Mouse (Mus musculus) spleen, embryonic (tissue): ENCODE measurements around the gene Fibp.

ENCODE experiments used
- CTCF ChIA-PET: fragments of 350-600 bp; sonication (Branson Sonifier 250); formaldehyde crosslinking; loops from one replicate; lab custom pipeline; 2022; lab: Charles Lee

Gene Fibp

DNA sequence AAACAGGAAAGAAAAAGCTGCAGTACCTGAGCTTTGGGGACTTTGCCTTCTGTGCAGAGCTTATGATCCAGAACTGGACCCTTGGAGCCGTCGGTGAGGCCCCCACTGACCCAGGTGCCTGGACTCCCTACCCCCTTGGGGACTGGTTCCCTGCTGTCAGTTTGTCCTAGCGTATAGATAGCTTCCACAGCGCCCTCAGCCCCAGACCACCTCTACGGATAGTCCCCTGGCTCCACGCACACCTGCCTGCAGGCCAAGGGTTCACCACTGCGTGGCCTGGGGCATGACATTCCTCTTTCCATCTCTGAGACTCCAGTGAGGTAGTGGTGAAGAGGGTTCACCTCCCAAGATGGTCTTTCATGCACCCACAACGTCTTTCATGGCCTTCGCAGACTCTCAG, 2.8 kb downstream of the Fibp start:
- CTCF ChIA-PET, result interaction anchor here (1.0 to 1.5 kb wide), 2 partner anchors 12 to 30 kb away, joined by 3 to 4 read pairs; no protein-coding TSS in a partner anchor

DNA sequence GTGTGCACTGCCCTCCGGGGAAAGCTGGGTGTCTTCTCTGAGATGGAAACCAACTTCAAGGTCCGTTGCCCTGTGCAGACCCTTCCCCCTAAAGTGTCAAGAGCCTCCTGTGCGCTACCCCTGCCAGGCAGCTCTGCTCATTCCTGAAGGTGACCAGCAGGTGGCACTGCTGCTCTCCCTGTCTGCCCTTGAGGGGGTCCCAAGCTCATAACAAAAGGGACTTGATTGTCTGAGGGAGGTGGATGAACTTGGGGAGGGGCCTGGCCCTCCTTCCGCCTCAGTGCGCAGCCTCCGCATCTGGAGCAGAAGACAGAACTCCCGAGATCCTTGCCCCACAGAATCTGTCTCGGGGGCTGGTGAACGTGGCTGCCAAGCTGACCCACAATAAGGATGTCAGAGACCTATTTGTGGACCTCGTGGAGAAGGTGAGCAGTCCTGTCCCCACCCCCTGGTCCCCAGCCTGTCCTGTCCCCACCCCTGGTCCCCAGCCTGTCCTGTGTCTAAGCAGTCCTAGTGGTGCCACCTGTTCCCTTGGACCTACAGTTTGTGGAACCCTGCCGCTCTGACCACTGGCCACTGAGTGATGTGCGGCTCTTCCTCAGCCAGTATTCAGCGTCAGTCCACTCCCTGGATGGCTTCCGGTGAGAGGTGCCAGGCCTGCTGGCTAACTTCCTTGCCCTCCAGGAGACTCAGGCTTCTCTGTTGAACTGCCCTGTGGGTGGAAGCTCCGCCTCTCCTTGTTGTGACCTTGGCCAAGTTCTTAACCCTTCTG, 3.6 kb downstream of the Fibp start:
- CTCF ChIA-PET, result interaction anchor here (1.0 to 1.5 kb wide), 4 partner anchors 11 to 170 kb away, joined by 3 to 5 read pairs (median 4); no protein-coding TSS in a partner anchor

DNA sequence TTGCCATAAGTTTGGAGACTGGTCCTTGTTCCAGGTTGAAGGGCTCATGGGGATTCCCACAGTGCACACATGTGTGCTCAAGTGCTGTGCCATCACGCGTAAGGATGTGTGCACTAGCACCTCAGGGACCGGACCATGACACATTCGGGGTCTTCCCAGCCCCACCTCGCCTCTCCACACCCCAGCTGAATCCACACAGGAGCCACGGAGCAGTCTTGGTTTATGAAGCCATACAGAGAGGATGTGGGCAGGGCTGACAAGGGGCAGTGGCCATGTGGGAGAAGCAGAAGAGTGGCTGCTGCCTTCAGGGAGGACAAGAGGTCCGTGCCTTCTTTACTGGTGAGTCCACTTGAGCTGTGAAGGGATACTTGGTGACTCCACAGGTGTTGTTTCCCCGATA, 4.6 kb downstream of the Fibp start:
- CTCF ChIA-PET, result interaction anchor here (1.0 kb wide), 2 partner anchors 22 to 171 kb away, joined by 4 to 5 read pairs; no protein-coding TSS in a partner anchor

- CTCF ChIA-PET, result no interaction called here
These were observed 6.6 kb downstream of the Fibp start for GRCm38 (mm10) chr19:5466916-5467500.

DNA sequence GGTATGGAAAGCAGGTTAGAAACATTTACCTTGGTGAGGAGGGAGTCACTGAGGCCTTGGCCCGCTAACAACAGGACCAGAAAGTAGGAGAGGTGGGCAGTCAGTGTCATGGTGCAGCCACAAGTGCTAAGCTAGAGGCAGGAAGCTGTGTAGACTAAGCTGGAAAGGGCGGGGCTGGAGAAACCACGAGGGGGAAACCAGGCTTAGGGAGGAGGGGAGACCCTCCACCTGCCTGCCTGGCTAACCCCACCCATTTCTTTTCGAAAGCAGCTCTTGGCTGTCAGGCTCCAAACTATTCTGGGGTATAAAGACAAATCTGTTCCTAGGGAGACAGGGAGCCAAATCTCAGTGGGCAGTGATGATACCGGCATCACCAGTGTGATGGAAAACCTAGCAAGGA, 8.0 kb downstream of the Fibp start, which contains the start of gene Ctsw:
TSS of gene Ctsw (minus strand) at position 134 of the 400 bp plus-strand sequence.
- CTCF ChIA-PET, result no interaction called here

DNA sequence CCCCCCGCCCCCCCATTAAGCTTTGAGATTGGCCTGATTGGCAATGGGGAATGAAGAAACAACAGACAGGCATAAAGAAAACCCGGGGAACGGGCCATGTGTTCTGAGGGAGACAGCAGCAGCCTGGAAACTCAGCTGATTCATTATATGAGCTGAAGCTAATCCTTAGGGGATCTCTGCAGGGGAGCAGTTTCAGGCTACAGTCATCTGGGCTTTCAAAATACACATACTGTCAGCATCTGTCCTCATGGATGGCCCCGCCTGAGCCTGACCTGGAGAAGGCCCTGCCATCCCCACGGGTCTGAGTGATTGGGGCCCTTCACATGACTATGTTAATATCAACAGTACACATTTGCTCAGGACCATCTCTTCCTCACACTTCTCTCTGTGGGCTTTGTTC, 11.4 kb downstream of the Fibp start:
- CTCF ChIA-PET, result interaction anchor here (0.6 to 0.7 kb wide), 4 partner anchors 13 to 1187 kb away, joined by 3 to 8 read pairs (median 6); partner anchors contain the start of gene Fosl1

GRCm38 (mm10) chr19:5472857-5473256, 12.4 kb downstream of the Fibp start:
- CTCF ChIA-PET, result interaction anchor here (1.6 kb wide), 1 partner anchor 15 kb away, joined by 4 read pairs; the partner anchor contains the start of gene Mus81

- CTCF ChIA-PET, result interaction anchor here (1.6 kb wide), 1 partner anchor 14 kb away, joined by 4 read pairs; the partner anchor contains the start of gene Mus81
These were observed 13.3 kb downstream of the Fibp start, which contains the start of gene Efemp2 for GRCm38 (mm10) chr19:5473720-5474119. Efemp2 (plus strand) TSS chr19:5473954.

GRCm38 (mm10) chr19:5474281-5475068, 14.1 kb downstream of the Fibp start:
- CTCF ChIA-PET, result interaction anchor here (1.6 kb wide), 1 partner anchor 13 kb away, joined by 4 read pairs; the partner anchor contains the start of gene Mus81

- CTCF ChIA-PET, result interaction anchor here (0.6 to 0.9 kb wide), 2 partner anchors 11 to 88 kb away, joined by 3 to 6 read pairs; no protein-coding TSS in a partner anchor
These were observed 14.8 kb downstream of the Fibp start for GRCm38 (mm10) chr19:5475069-5475714.

GRCm38 (mm10) chr19:5477004-5477667, 16.7 kb downstream of the Fibp start:
- CTCF ChIA-PET, result no interaction called here

DNA sequence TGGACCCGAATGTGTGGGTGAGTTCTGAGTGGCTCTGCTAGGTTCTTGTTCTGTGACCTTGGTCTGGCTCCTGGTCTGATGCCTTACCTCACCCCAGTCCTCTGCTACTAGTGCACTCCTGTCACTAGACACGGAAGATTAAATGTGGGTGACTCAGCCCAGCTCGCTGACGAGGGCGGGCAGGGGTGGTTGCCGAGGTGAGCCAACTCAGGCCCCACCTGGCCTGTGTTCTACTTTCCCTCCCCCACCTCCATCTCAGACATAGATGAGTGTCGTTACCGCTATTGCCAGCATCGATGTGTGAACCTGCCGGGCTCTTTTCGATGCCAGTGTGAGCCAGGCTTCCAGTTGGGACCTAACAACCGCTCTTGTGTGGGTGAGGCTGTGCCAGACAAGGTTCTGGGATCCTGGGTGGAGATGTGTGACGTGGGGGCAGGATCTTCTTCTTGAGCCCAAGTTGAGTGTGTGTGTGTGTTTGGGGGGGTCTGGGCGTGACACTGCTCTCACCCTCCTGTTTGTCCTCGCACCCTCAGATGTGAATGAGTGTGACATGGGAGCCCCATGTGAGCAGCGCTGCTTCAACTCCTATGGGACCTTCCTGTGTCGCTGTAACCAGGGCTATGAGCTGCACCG, 17.4 kb downstream of the Fibp start:
- CTCF ChIA-PET, result no interaction called here

DNA sequence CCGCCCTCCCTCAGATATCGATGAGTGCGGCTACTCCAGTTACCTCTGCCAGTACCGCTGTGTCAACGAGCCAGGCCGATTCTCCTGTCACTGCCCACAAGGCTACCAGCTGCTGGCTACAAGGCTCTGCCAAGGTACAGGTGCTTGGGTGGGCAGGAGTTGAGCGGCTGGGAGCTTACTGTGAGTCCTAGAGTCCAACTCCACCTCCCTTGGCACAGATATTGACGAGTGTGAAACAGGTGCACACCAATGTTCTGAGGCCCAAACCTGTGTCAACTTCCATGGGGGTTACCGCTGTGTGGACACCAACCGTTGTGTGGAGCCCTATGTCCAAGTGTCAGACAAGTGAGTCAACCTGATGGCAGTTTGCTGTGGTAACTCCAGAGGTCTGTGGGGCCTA, 19.6 kb downstream of the Fibp start:
- CTCF ChIA-PET, result no interaction called here

DNA sequence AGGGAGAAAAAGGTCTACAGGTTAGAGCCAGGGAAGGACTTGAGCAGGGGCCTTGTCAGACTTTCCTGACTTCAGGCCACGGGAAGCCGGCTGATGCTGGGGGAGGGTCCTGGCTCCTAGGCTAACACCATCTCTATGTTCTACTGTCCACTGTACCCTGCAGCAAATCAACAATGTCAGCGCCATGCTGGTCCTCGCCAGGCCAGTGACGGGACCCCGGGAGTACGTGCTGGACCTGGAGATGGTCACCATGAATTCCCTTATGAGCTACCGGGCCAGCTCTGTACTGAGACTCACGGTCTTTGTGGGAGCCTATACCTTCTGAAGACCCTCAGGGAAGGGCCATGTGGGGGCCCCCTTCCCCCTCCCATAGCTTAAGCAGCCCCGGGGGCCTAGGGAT, 21.0 kb downstream of the Fibp start:
- CTCF ChIA-PET, result no interaction called here

DNA sequence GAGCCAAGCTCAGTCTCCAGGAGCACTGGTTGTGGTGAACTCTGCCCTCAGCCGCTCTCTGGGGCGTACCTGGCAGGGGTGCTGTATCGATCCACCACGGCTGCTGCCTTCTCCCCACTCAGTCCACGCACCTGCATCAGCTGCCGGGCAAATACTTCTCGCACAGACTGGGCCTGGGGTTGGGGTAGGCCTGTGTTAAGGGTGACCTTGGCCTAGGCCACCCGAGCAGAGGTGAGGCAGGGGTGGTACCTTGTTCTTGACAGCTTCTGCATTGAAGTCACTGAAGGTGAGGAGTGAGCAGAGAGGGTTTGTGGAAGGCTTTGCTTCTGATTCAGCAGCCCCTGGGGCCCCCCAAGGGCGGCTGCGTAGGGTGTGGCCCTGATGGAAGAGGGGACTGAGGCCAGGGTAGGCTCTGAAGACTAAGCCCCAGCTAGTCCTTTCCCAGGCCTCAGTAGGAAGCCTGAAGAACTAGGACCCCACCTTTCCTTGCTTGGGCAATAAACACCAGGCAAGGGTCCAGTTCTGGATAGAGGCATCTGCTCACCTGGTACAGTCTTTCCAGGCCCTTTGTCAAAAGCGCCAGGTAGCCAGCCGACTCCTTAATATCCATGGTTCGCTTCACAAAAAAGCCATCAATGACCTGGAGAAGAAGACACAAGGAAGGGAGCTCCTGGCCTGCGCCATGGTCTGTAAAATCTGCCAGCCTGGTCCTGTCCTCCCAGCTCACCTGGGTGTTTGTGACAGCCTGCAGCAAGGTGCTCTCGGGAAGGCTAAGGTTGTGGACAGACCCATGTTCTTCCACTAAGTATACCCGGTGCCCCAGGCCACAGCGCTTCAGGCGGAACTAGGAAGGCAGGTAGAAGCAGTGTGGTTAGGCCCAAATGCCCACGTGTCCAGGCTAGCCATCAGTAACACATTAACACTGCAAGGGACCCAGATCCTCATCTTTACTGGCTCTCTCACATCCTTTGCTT, 23.3 kb downstream of the Fibp start:
- CTCF ChIA-PET, result no interaction called here

DNA sequence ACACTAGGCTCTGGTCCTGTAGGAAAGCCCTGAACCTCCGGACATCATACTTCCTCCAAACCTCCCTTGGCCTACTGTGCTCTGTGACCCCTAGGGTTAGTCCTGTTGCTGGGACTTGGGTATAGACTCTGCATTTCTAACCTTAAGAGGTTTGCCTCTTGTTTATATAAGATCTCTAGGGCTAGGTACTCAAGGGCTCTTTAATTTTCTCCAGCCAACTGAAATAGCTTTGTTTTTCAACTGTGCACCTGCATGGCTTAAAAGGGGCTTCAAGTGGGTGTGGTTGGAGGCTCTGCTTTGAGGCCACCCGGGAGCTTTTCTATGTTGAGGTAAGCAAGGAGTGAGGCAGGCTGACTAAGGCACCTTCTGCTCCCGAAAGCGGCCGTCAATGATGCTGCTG, 24.1 kb downstream of the Fibp start:
- CTCF ChIA-PET, result no interaction called here

DNA sequence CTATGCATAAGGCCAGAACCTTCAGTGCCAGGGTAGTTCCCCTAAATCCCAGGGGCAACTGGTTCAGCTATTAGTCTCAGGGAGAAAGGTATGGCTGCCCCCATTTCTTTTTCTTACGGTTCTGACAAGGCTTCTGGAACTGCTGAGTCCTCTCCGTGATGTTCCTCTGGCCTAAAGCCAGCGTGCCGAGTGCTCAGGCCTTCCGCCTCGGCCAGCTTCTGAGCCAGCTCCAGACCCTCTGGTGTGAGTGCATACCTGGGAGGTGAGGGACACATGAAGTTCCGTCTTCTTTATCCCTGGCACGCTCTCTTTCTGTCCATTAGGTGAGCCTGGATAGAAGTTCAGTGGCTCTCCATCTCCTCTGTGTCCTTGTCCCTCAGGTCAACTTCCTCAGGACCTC, 25.0 kb downstream of the Fibp start:
- CTCF ChIA-PET, result no interaction called here

GRCm38 (mm10) chr19:5485821-5486220, 25.4 kb downstream of the Fibp start:
- CTCF ChIA-PET, result no interaction called here

GRCm38 (mm10) chr19:5486286-5486685, 25.9 kb downstream of the Fibp start:
- CTCF ChIA-PET, result no interaction called here
